Mouse (Mus musculus): Measurements from ENCODE around the gene Birc6. TPM values are rescaled to one million over a fixed set of nuclear protein-coding genes. Genes with fewer than 3 reads are reported as not detected.

The Birc6 gene
- polyA plus RNA-seq, 1 experiment: 25.5 TPM

- H3K79me2 ChIP-seq (ENCODE audit: control insufficient read depth, insufficient read depth): no peaks in the 10 kb centered on the region
These were observed 183.5 kb downstream of the Birc6 start for GRCm38 (mm10) chr17:74711627-74712026.

GRCm38 (mm10) chr17:74715128-74715527 is 187.0 kb downstream of the Birc6 start:
- Histone ChIP-seq H3K27me3 (ENCODE audit: control insufficient read depth, insufficient read depth, insufficient read length) (no peaks in the 10 kb centered on the region), H3K79me2 (ENCODE audit: control insufficient read depth, insufficient read depth) (peaks cover 19% of the 10 kb centered on the region), H3K4me3 (ENCODE audit: insufficient read depth, poor library complexity, severe bottlenecking) (no peak overlapping the region), H3K79me3 (ENCODE audit: low read depth) (peaks cover 7% of the 10 kb centered on the region), H3ac (ENCODE audit: control insufficient read depth, insufficient read length, low read depth) (no peak overlapping the region), H3K36me3 (ENCODE audit: control insufficient read depth, insufficient read depth) (peaks cover 2% of the 10 kb centered on the region)
- TF ChIP-seq MYOD1 (IDR thresholded peaks at IDR 0.05; ENCODE audit: control insufficient read depth, insufficient read length, low read depth) (no peak), MAX (IDR thresholded peaks at IDR 0.05) (no peak), USF1 (IDR thresholded peaks at IDR 0.05; ENCODE audit: low read depth) (no peak), CEBPB (IDR thresholded peaks at IDR 0.05; ENCODE audit: low read depth) (no peak), CTCF (IDR thresholded peaks at IDR 0.05; ENCODE audit: control insufficient read depth, insufficient read depth, insufficient read length) (no peak), FOSL1 (IDR thresholded peaks at IDR 0.05; ENCODE audit: insufficient read depth, low read length, poor library complexity, severe bottlenecking) (no peak), MYOG (IDR thresholded peaks at IDR 0.05; ENCODE audit: control insufficient read depth, extremely low read depth, insufficient read length) (no peak)

More at GRCm38 (mm10) chr17:74711627-74712026, 183.5 kb downstream of the Birc6 start:
- Histone ChIP-seq H3K36me3 (ENCODE audit: control insufficient read depth, insufficient read depth) (no peaks in the 10 kb centered on the region), H3ac (ENCODE audit: control insufficient read depth, insufficient read length, low read depth) (no peak overlapping the region), H3K79me3 (ENCODE audit: low read depth) (no peaks in the 10 kb centered on the region), H3K27me3 (ENCODE audit: control insufficient read depth, insufficient read depth, insufficient read length) (no peaks in the 10 kb centered on the region), H3K4me3 (ENCODE audit: insufficient read depth, poor library complexity, severe bottlenecking) (no peak overlapping the region)
- no peak for TF ChIP-seq USF1 (IDR thresholded peaks at IDR 0.05; ENCODE audit: low read depth)

GRCm38 (mm10) chr17:74715724-74716123 is 187.6 kb downstream of the Birc6 start:
- H3K4me3 ChIP-seq (ENCODE audit: insufficient read depth, poor library complexity, severe bottlenecking): no peak overlapping the region
- TF ChIP-seq MAX (IDR thresholded peaks at IDR 0.05): no peak
- TF ChIP-seq CTCF (IDR thresholded peaks at IDR 0.05; ENCODE audit: control insufficient read depth, insufficient read depth, insufficient read length): no peak
- peak; percentile 47 for TF ChIP-seq MYOD1 (IDR thresholded peaks at IDR 0.05; ENCODE audit: control insufficient read depth, insufficient read length, low read depth)
- no peak for TF ChIP-seq CEBPB (IDR thresholded peaks at IDR 0.05; ENCODE audit: low read depth)
- TF ChIP-seq MYOG (IDR thresholded peaks at IDR 0.05; ENCODE audit: control insufficient read depth, extremely low read depth, insufficient read length): no peak

GRCm38 (mm10) chr17:74716643-74717042 is 188.5 kb downstream of the Birc6 start:
- no peak overlapping the region for H3K4me3 ChIP-seq (ENCODE audit: insufficient read depth, poor library complexity, severe bottlenecking)
- no peak overlapping the region for H3ac ChIP-seq (ENCODE audit: control insufficient read depth, insufficient read length, low read depth)
- peaks cover 6% of the 10 kb centered on the region for H3K36me3 ChIP-seq (ENCODE audit: control insufficient read depth, insufficient read depth)
- H3K79me3 ChIP-seq (ENCODE audit: low read depth): peaks cover 7% of the 10 kb centered on the region
- no peaks in the 10 kb centered on the region for H3K27me3 ChIP-seq (ENCODE audit: control insufficient read depth, insufficient read depth, insufficient read length)
- TF ChIP-seq FOSL1 (IDR thresholded peaks at IDR 0.05; ENCODE audit: insufficient read depth, low read length, poor library complexity, severe bottlenecking): no peak
- TF ChIP-seq MAX (IDR thresholded peaks at IDR 0.05): no peak
- no peak for TF ChIP-seq MYOG (IDR thresholded peaks at IDR 0.05; ENCODE audit: control insufficient read depth, extremely low read depth, insufficient read length)
- no peak for TF ChIP-seq CEBPB (IDR thresholded peaks at IDR 0.05; ENCODE audit: low read depth)
- TF ChIP-seq MYOD1 (IDR thresholded peaks at IDR 0.05; ENCODE audit: control insufficient read depth, insufficient read length, low read depth): no peak
- no peak for TF ChIP-seq USF1 (IDR thresholded peaks at IDR 0.05; ENCODE audit: low read depth)
- no peak for TF ChIP-seq CTCF (IDR thresholded peaks at IDR 0.05; ENCODE audit: control insufficient read depth, insufficient read depth, insufficient read length)
- H3K79me2 ChIP-seq (ENCODE audit: control insufficient read depth, insufficient read depth): peaks cover 19% of the 10 kb centered on the region

More at GRCm38 (mm10) chr17:74715724-74716123, 187.6 kb downstream of the Birc6 start:
- H3K79me2 ChIP-seq (ENCODE audit: control insufficient read depth, insufficient read depth): peaks cover 19% of the 10 kb centered on the region
- H3K27me3 ChIP-seq (ENCODE audit: control insufficient read depth, insufficient read depth, insufficient read length): no peaks in the 10 kb centered on the region
- H3K79me3 ChIP-seq (ENCODE audit: low read depth): peaks cover 7% of the 10 kb centered on the region
- peaks cover 6% of the 10 kb centered on the region for H3K36me3 ChIP-seq (ENCODE audit: control insufficient read depth, insufficient read depth)
- H3ac ChIP-seq (ENCODE audit: control insufficient read depth, insufficient read length, low read depth): no peak overlapping the region

- Histone ChIP-seq H3K4me3 (ENCODE audit: insufficient read depth, poor library complexity, severe bottlenecking) (peak overlapping the region; percentile 95), H3K27me3 (ENCODE audit: control insufficient read depth, insufficient read depth, insufficient read length) (no peaks in the 10 kb centered on the region), H3K79me3 (ENCODE audit: low read depth) (peaks cover 7% of the 10 kb centered on the region), H3K36me3 (ENCODE audit: control insufficient read depth, insufficient read depth) (peaks cover 10% of the 10 kb centered on the region), H3ac (ENCODE audit: control insufficient read depth, insufficient read length, low read depth) (peak overlapping the region; percentile 34), H3K79me2 (ENCODE audit: control insufficient read depth, insufficient read depth) (peaks cover 19% of the 10 kb centered on the region)
- TF ChIP-seq CTCF (IDR thresholded peaks at IDR 0.05; ENCODE audit: control insufficient read depth, insufficient read depth, insufficient read length): no peak
- TF ChIP-seq FOSL1 (IDR thresholded peaks at IDR 0.05; ENCODE audit: insufficient read depth, low read length, poor library complexity, severe bottlenecking): no peak
- no peak for TF ChIP-seq MAX (IDR thresholded peaks at IDR 0.05)
- TF ChIP-seq CEBPB (IDR thresholded peaks at IDR 0.05; ENCODE audit: low read depth): no peak
- no peak for TF ChIP-seq MYOD1 (IDR thresholded peaks at IDR 0.05; ENCODE audit: control insufficient read depth, insufficient read length, low read depth)
- no peak for TF ChIP-seq MYOG (IDR thresholded peaks at IDR 0.05; ENCODE audit: control insufficient read depth, extremely low read depth, insufficient read length)
- TF ChIP-seq USF1 (IDR thresholded peaks at IDR 0.05; ENCODE audit: low read depth): no peak
These were observed 189.1 kb downstream of the Birc6 start for GRCm38 (mm10) chr17:74717091-74717617.

- peaks cover 10% of the 10 kb centered on the region for H3K36me3 ChIP-seq (ENCODE audit: control insufficient read depth, insufficient read depth)
- peaks cover 7% of the 10 kb centered on the region for H3K79me3 ChIP-seq (ENCODE audit: low read depth)
- H3K27me3 ChIP-seq (ENCODE audit: control insufficient read depth, insufficient read depth, insufficient read length): no peaks in the 10 kb centered on the region
- H3K4me3 ChIP-seq (ENCODE audit: insufficient read depth, poor library complexity, severe bottlenecking): peak within 1 kb of the TSS; percentile 95
- H3ac ChIP-seq (ENCODE audit: control insufficient read depth, insufficient read length, low read depth): peak within 1 kb of the TSS; percentile 81
- peaks cover 19% of the 10 kb centered on the region for H3K79me2 ChIP-seq (ENCODE audit: control insufficient read depth, insufficient read depth)
- TF ChIP-seq CEBPB (IDR thresholded peaks at IDR 0.05; ENCODE audit: low read depth) (no peak), CTCF (IDR thresholded peaks at IDR 0.05; ENCODE audit: control insufficient read depth, insufficient read depth, insufficient read length) (no peak), MYOG (IDR thresholded peaks at IDR 0.05; ENCODE audit: control insufficient read depth, extremely low read depth, insufficient read length) (no peak), USF1 (IDR thresholded peaks at IDR 0.05; ENCODE audit: low read depth) (no peak), FOSL1 (IDR thresholded peaks at IDR 0.05; ENCODE audit: insufficient read depth, low read length, poor library complexity, severe bottlenecking) (no peak), MYOD1 (IDR thresholded peaks at IDR 0.05; ENCODE audit: control insufficient read depth, insufficient read length, low read depth) (no peak), MAX (IDR thresholded peaks at IDR 0.05) (peak; percentile 95)
These were observed 189.6 kb downstream of the Birc6 start, which contains the start of gene Ttc27 for GRCm38 (mm10) chr17:74717618-74718151. TSS of gene Ttc27 (plus strand) at chr17:74717732.
